10 mouse cellular contexts compared by ENCODE assay signal in genomic region chr19:17467556-17468211, GRCm38 (mm10).
DNase-seq lines count a peak whose midpoint lies in the region; ATAC-seq lines count a peak whose summit lies in the region.
"Had no signal": no experiment of that assay in that cellular context is flagged by ENCODE, and none has a peak within 500 bp of the region (broad histone marks: within the 10 kb centered on the region; RNA-seq: fewer than 3 reads in every experiment).

No protein-coding gene starts in this region.

- H3K27me3 ChIP-seq in forebrain, embryonic 11.5 days (ENCODE audit: control insufficient read depth, insufficient read depth, low read length): no peaks in the 10 kb centered on the region
- no peaks in the 10 kb centered on the region for H3K27me3 ChIP-seq in forebrain, embryonic 10.5 days (ENCODE audit: poor library complexity, severe bottlenecking)
- H3K27me3 ChIP-seq in kidney, embryonic 16.5 days (ENCODE audit: insufficient read depth, low read length): no peaks in the 10 kb centered on the region
- H3K27me3 ChIP-seq in midbrain, embryonic 13.5 days: no peaks in the 10 kb centered on the region

- no peak overlapping the region for H3K4me3 ChIP-seq in forebrain, embryonic 11.5 days (ENCODE audit: low read depth, low read length)
- no peak overlapping the region for H3K4me3 ChIP-seq in forebrain, embryonic 10.5 days
- no peak overlapping the region for H3K4me3 ChIP-seq in kidney, embryonic 16.5 days (ENCODE audit: low read length)
- no peak overlapping the region for H3K4me3 ChIP-seq in midbrain, embryonic 13.5 days (replicated peaks)
- H3K4me3 ChIP-seq: erythroblast, embryonic 14.5 days had no signal

- no peaks in the 10 kb centered on the region for H3K4me1 ChIP-seq in forebrain, embryonic 11.5 days (replicated peaks; ENCODE audit: control insufficient read depth, insufficient read depth, low read length)
- H3K4me1 ChIP-seq in forebrain, embryonic 10.5 days: peaks cover 27% of the 10 kb centered on the region; the same call in 1 of the 2 replicates
- peaks cover 10% of the 10 kb centered on the region for H3K4me1 ChIP-seq in kidney, embryonic 16.5 days (ENCODE audit: insufficient read depth, low read length)
- no peaks in the 10 kb centered on the region for H3K4me1 ChIP-seq in midbrain, embryonic 13.5 days (replicated peaks)

- no peak overlapping the region for H3K4me2 ChIP-seq in forebrain, embryonic 11.5 days (ENCODE audit: low read depth, low read length, severe bottlenecking)
- H3K4me2 ChIP-seq in kidney, embryonic 16.5 days (replicated peaks; ENCODE audit: low read depth, low read length): no peak overlapping the region
- H3K4me2 ChIP-seq in midbrain, embryonic 13.5 days (replicated peaks): no peak overlapping the region

- H3K9ac ChIP-seq in forebrain, embryonic 11.5 days (ENCODE audit: low read length): no peak overlapping the region
- no peak overlapping the region for H3K9ac ChIP-seq in kidney, embryonic 16.5 days (replicated peaks; ENCODE audit: low read length)
- H3K9ac ChIP-seq in midbrain, embryonic 13.5 days (replicated peaks): no peak overlapping the region

- H3K9me3 ChIP-seq in forebrain, embryonic 11.5 days (ENCODE audit: control insufficient read depth, low read length): no peaks in the 10 kb centered on the region
- no peaks in the 10 kb centered on the region for H3K9me3 ChIP-seq in forebrain, embryonic 10.5 days
- no peaks in the 10 kb centered on the region for H3K9me3 ChIP-seq in kidney, embryonic 16.5 days (ENCODE audit: low read length)
- H3K9me3 ChIP-seq in midbrain, embryonic 13.5 days: no peaks in the 10 kb centered on the region
- H3K9me3 ChIP-seq: G1E had no signal

- ATAC-seq in forebrain, embryonic 11.5 days (replicated peaks; ENCODE audit: low FRiP score): peak; percentile 73
- ATAC-seq in kidney, embryonic 16.5 days (ENCODE audit: low FRiP score, low TSS enrichment): peak; percentile 58; the same call in 1 of the 2 replicates
- peak; percentile 83 for ATAC-seq in midbrain, embryonic 13.5 days

- DNase-seq in forebrain, embryonic 11.5 days (ENCODE audit: low spot score): no peak
- no peak for DNase-seq in forebrain, embryonic 10.5 days (ENCODE audit: extremely low spot score, low spot score)
- DNase-seq in right cerebral cortex, adult 2 months (ENCODE audit: low spot score in 2 of 2): peak; percentile 51 to 64
- no peak for DNase-seq in right cerebral cortex, postnatal 25 days
- no peak for DNase-seq in urinary bladder, adult 2 months (ENCODE audit: low spot score)
- DNase-seq in spleen, postnatal 10 days (ENCODE audit: low spot score in 2 of 2): no peak

- WGBS in forebrain, embryonic 11.5 days: 64% methylated on average over 6 of the region's 6 CpGs
- WGBS in forebrain, embryonic 10.5 days: 62% methylated on average over 6 of the region's 6 CpGs
- WGBS in kidney, embryonic 16.5 days: 48% methylated on average over 6 of the region's 6 CpGs
- WGBS in midbrain, embryonic 13.5 days: 64% methylated on average over 6 of the region's 6 CpGs

- no peak overlapping the region for H3K27ac ChIP-seq in forebrain, embryonic 11.5 days (ENCODE audit: low read depth, low read length)
- no peak overlapping the region for H3K27ac ChIP-seq in forebrain, embryonic 10.5 days
- no peak overlapping the region for H3K27ac ChIP-seq in kidney, embryonic 16.5 days (ENCODE audit: low read length)
- no peak overlapping the region for H3K27ac ChIP-seq in midbrain, embryonic 13.5 days

- no peaks in the 10 kb centered on the region for H3K36me3 ChIP-seq in forebrain, embryonic 11.5 days (ENCODE audit: control insufficient read depth, insufficient read depth, low read length)
- no peaks in the 10 kb centered on the region for H3K36me3 ChIP-seq in forebrain, embryonic 10.5 days (replicated peaks)
- H3K36me3 ChIP-seq in kidney, embryonic 16.5 days (ENCODE audit: insufficient read depth, low read length): no peaks in the 10 kb centered on the region
- no peaks in the 10 kb centered on the region for H3K36me3 ChIP-seq in midbrain, embryonic 13.5 days
- H3K36me3 ChIP-seq: G1E had no signal

Comparison
In these comparisons a context has a peak if more than half of its experiments do, and no peak if none do; other contexts are left out.
1. DNase-seq: peak in right cerebral cortex, adult 2 months (2 of 2); none in forebrain, embryonic 11.5 days (single experiment), forebrain, embryonic 10.5 days (single experiment), right cerebral cortex, postnatal 25 days (single experiment), urinary bladder, adult 2 months (single experiment) and spleen, postnatal 10 days (0 of 2).
2. Peak in every context shown above with its lines, with median percentiles within 50 percentile points of each other: ATAC-seq.